Mouse (Mus musculus): Measurements from ENCODE around the gene Synpo2l. TPM values are rescaled to one million over a fixed set of nuclear protein-coding genes. Genes with fewer than 3 reads are reported as not detected.

Gene Synpo2l
- polyA plus RNA-seq, 1 experiment = 0.38 TPM

- Histone ChIP-seq H3K27me3 (ENCODE audit: control insufficient read depth, insufficient read depth, low read length) (no peaks in the 10 kb centered on the region), H3K36me3 (ENCODE audit: control insufficient read depth, insufficient read depth, low read length) (no peaks in the 10 kb centered on the region; the same call in 1 of the 2 replicates), H3K4me1 (ENCODE audit: control insufficient read depth, insufficient read depth, low read length) (peaks cover 3% of the 10 kb centered on the region; the same call in 1 of the 2 replicates), H3K27ac (ENCODE audit: control insufficient read depth, insufficient read depth, low read depth, low read length) (no peak overlapping the region), H3K4me3 (ENCODE audit: control insufficient read depth, low read depth, low read length) (no peak overlapping the region)
- TF ChIP-seq POLR2A (IDR thresholded peaks at IDR 0.05; ENCODE audit: control insufficient read depth, low read depth, low read length) (no peak), CTCF (IDR thresholded peaks at IDR 0.05; ENCODE audit: control insufficient read depth, insufficient read depth, insufficient replicate concordance, low read depth, low read length) (no peak)
These were observed 51.7 kb downstream of the Synpo2l start for GRCm38 (mm10) chr14:20616421-20616820.

GRCm38 (mm10) chr14:20615075-20615474 is 53.1 kb downstream of the Synpo2l start:
- TF ChIP-seq CTCF (IDR thresholded peaks at IDR 0.05; ENCODE audit: control insufficient read depth, insufficient read depth, insufficient replicate concordance, low read depth, low read length) = no peak
- TF ChIP-seq POLR2A (IDR thresholded peaks at IDR 0.05; ENCODE audit: control insufficient read depth, low read depth, low read length) = no peak
- no peak overlapping the region for H3K4me3 ChIP-seq (ENCODE audit: control insufficient read depth, low read depth, low read length)
- no peaks in the 10 kb centered on the region for H3K27me3 ChIP-seq (ENCODE audit: control insufficient read depth, insufficient read depth, low read length)

GRCm38 (mm10) chr14:20612820-20613219 is 55.3 kb downstream of the Synpo2l start:
- peaks cover 3% of the 10 kb centered on the region; the same call in 1 of the 2 replicates for H3K4me1 ChIP-seq (ENCODE audit: control insufficient read depth, insufficient read depth, low read length)
- no peak for TF ChIP-seq CTCF (IDR thresholded peaks at IDR 0.05; ENCODE audit: control insufficient read depth, insufficient read depth, insufficient replicate concordance, low read depth, low read length)
- TF ChIP-seq POLR2A (IDR thresholded peaks at IDR 0.05; ENCODE audit: control insufficient read depth, low read depth, low read length) = no peak
- H3K27me3 ChIP-seq (ENCODE audit: control insufficient read depth, insufficient read depth, low read length) = no peaks in the 10 kb centered on the region
- no peak overlapping the region for H3K4me3 ChIP-seq (ENCODE audit: control insufficient read depth, low read depth, low read length)
- no peak overlapping the region for H3K27ac ChIP-seq (ENCODE audit: control insufficient read depth, insufficient read depth, low read depth, low read length)
- no peaks in the 10 kb centered on the region for H3K36me3 ChIP-seq (ENCODE audit: control insufficient read depth, insufficient read depth, low read length)

More at GRCm38 (mm10) chr14:20615075-20615474, 53.1 kb downstream of the Synpo2l start:
- H3K36me3 ChIP-seq (ENCODE audit: control insufficient read depth, insufficient read depth, low read length) = no peaks in the 10 kb centered on the region; the same call in 1 of the 2 replicates
- H3K27ac ChIP-seq (ENCODE audit: control insufficient read depth, insufficient read depth, low read depth, low read length) = no peak overlapping the region
- peaks cover 3% of the 10 kb centered on the region; the same call in 1 of the 2 replicates for H3K4me1 ChIP-seq (ENCODE audit: control insufficient read depth, insufficient read depth, low read length)

- H3K27ac ChIP-seq (ENCODE audit: control insufficient read depth, insufficient read depth, low read depth, low read length) = no peak overlapping the region
- no peak overlapping the region for H3K4me3 ChIP-seq (ENCODE audit: control insufficient read depth, low read depth, low read length)
- H3K36me3 ChIP-seq (ENCODE audit: control insufficient read depth, insufficient read depth, low read length) = peaks cover 1% of the 10 kb centered on the region; the same call in 1 of the 2 replicates
- peaks cover 3% of the 10 kb centered on the region; the same call in 1 of the 2 replicates for H3K4me1 ChIP-seq (ENCODE audit: control insufficient read depth, insufficient read depth, low read length)
- TF ChIP-seq POLR2A (IDR thresholded peaks at IDR 0.05; ENCODE audit: control insufficient read depth, low read depth, low read length) (no peak), CTCF (IDR thresholded peaks at IDR 0.05; ENCODE audit: control insufficient read depth, insufficient read depth, insufficient replicate concordance, low read depth, low read length) (no peak)
- H3K27me3 ChIP-seq (ENCODE audit: control insufficient read depth, insufficient read depth, low read length) = no peaks in the 10 kb centered on the region
These were observed 58.0 kb downstream of the Synpo2l start for GRCm38 (mm10) chr14:20610146-20610545.

- Histone ChIP-seq H3K27me3 (ENCODE audit: control insufficient read depth, insufficient read depth, low read length) (no peaks in the 10 kb centered on the region), H3K4me1 (ENCODE audit: control insufficient read depth, insufficient read depth, low read length) (peaks cover 3% of the 10 kb centered on the region; the same call in 1 of the 2 replicates), H3K36me3 (ENCODE audit: control insufficient read depth, insufficient read depth, low read length) (peaks cover 1% of the 10 kb centered on the region; the same call in 1 of the 2 replicates), H3K4me3 (ENCODE audit: control insufficient read depth, low read depth, low read length) (no peak overlapping the region), H3K27ac (ENCODE audit: control insufficient read depth, insufficient read depth, low read depth, low read length) (no peak overlapping the region)
- TF ChIP-seq POLR2A (IDR thresholded peaks at IDR 0.05; ENCODE audit: control insufficient read depth, low read depth, low read length) (no peak), CTCF (IDR thresholded peaks at IDR 0.05; ENCODE audit: control insufficient read depth, insufficient read depth, insufficient replicate concordance, low read depth, low read length) (no peak)
These were observed 58.6 kb downstream of the Synpo2l start for GRCm38 (mm10) chr14:20609519-20609918.

Other genes starting within 250 kb of the Synpo2l start
- gene Cfap70, start 216.1 kb downstream of the Synpo2l start, polyA plus RNA-seq (2012; rRNA removed) = 55.1 and 56.7 TPM in 2 replicates
- 12.2 and 13.6 TPM in 2 replicates for gene Anxa7, start 188.2 kb downstream of the Synpo2l start, polyA plus RNA-seq (2012; rRNA removed)
- 1.7 and 2.1 TPM in 2 replicates for gene Mss51, start 171.5 kb downstream of the Synpo2l start, polyA plus RNA-seq (2012; rRNA removed)
- 7.7 and 10.0 TPM in 2 replicates for gene Ppp3cb, start 121.8 kb downstream of the Synpo2l start, polyA plus RNA-seq (2012; rRNA removed)
- gene Usp54, start 27.3 kb downstream of the Synpo2l start, polyA plus RNA-seq (2012; rRNA removed) = 12.9 and 14.4 TPM in 2 replicates
- gene Myoz1, start 11.8 kb downstream of the Synpo2l start, polyA plus RNA-seq (2012; rRNA removed) = 0.28 and 0.47 TPM in 2 replicates
- gene Sec24c, start 6.0 kb upstream of the Synpo2l start, polyA plus RNA-seq (2012; rRNA removed) = 78.2 and 80.7 TPM in 2 replicates
- gene Fut11, start 26.6 kb upstream of the Synpo2l start, polyA plus RNA-seq (2012; rRNA removed) = 2.1 and 2.3 TPM in 2 replicates
- gene Chchd1, start 34.7 kb upstream of the Synpo2l start, polyA plus RNA-seq (2012; rRNA removed) = 36.1 and 36.2 TPM in 2 replicates
- 149 and 156 TPM in 2 replicates for gene Zswim8, start 39.2 kb upstream of the Synpo2l start, polyA plus RNA-seq (2012; rRNA removed)
- gene Ndst2, start 66.2 kb upstream of the Synpo2l start, polyA plus RNA-seq (2012; rRNA removed) = 33.2 and 39.0 TPM in 2 replicates
- gene Camk2g, start 125.7 kb upstream of the Synpo2l start, polyA plus RNA-seq (2012; rRNA removed) = 16.4 and 18.6 TPM in 2 replicates
- 0.73 and 1.2 TPM in 2 replicates for gene Plau, start 168.3 kb upstream of the Synpo2l start, polyA plus RNA-seq (2012; rRNA removed)

Data from testis, adult 2 months (tissue).